Mouse (Mus musculus) liver, embryonic 16.5 days (tissue): ENCODE measurements around the gene Hspa8. TPM values are rescaled to one million over a fixed set of nuclear protein-coding genes. Genes with fewer than 3 reads are reported as not detected.
A peak's percentile ranks its signal among the peaks of the same experiment; 100 is the strongest.
"Not testable (repeated sequence)": the region's sequence is repeated elsewhere in the genome, so short reads cannot be mapped to it uniquely, and the experiment has no call there.

Experiments
- ATAC-seq: fragments of 200-750 bp; cut with Nextera tagmentation; 2 replicates; pipeline ENCODE4 v1.8.0; 2017; ENCODE audit warnings: low read depth, mild to moderate bottlenecking, moderate number of reproducible peaks, moderate library complexity
- H3K27ac ChIP-seq: fragments of 300-500 bp; sonication (generic); 2 replicates; pipeline ENCODE4 v1.5.1; 2014; ENCODE audit warnings: mild to moderate bottlenecking, low read length
- H3K27me3 ChIP-seq: fragments of 300-500 bp; sonication (generic); 2 replicates; pipeline ENCODE4 v1.6.1; 2014; ENCODE audit warnings: low read depth, low read length, mixed read lengths; ENCODE audit not compliant: control insufficient read depth, insufficient read depth
- H3K36me3 ChIP-seq: fragments of 300-500 bp; sonication (generic); 2 replicates; pipeline ENCODE4 v1.6.1; 2014; ENCODE audit warnings: mild to moderate bottlenecking; ENCODE audit not compliant: control insufficient read depth, insufficient read depth
- H3K4me1 ChIP-seq: fragments of 300-500 bp; sonication (generic); 2 replicates; pipeline ENCODE4 v1.6.1; 2014; ENCODE audit warnings: low read depth, low read length, mixed read lengths; ENCODE audit not compliant: control insufficient read depth
- H3K4me2 ChIP-seq: fragments of 300-500 bp; sonication (generic); 2 replicates; pipeline ENCODE4 v1.6.1; 2014; ENCODE audit warnings: low read depth, low read length, mixed read lengths
- H3K4me3 ChIP-seq: fragments of 300-500 bp; sonication (generic); 2 replicates; pipeline ENCODE4 v1.5.1; 2014; ENCODE audit warnings: low read depth, mild to moderate bottlenecking, low read length
- H3K9ac ChIP-seq: fragments of 300-500 bp; sonication (generic); 2 replicates; pipeline ENCODE4 v1.6.1; 2014; ENCODE audit warnings: low read depth, low read length
- H3K9me3 ChIP-seq: fragments of 300-500 bp; sonication (generic); replicated peaks from 2 replicates; pipeline ENCODE4 v1.6.1; 2016; ENCODE audit warnings: low read length; ENCODE audit not compliant: control insufficient read depth
- WGBS: fragments of 180-500 bp; shearing (Covaris S2); extraction: QIAGEN DNeasy Blood & Tissue Kit; methylation state at CpG from one replicate; pipeline ENCODE4 v1.1.7; 2014; ENCODE audit not compliant: insufficient replicate concordance; 5-methylcytosine and 5-hydroxymethylcytosine counted together
- polyA plus RNA-seq: library from polyadenylated mRNA; unstranded; fragments of >200 nt; fragmentation: Nextera tagmentation; extraction: Ambion mirVana; gene quantifications from 2 replicates; pipeline ENCODE4 v1.2.1, GENCODE M21; 2015

Gene Hspa8
- polyA plus RNA-seq, 1 experiment from 2014 or later: 995 TPM

GRCm38 (mm10) chr9:40802533-40802875 is 1.7 kb downstream of the Hspa8 start:
- 1% methylated on average over 8 of the region's 8 CpGs for WGBS
- H3K36me3 ChIP-seq: peaks cover 26% of the 10 kb centered on the region

GRCm38 (mm10) chr9:40804576-40804975 is 3.8 kb downstream of the Hspa8 start:
- H3K27me3 ChIP-seq, H3K9ac ChIP-seq, H3K9me3 ChIP-seq, H3K4me3 ChIP-seq, ATAC-seq, H3K27ac ChIP-seq: not testable (repeated sequence)
- 0 out of 2 replicates have a peak overlapping the region, but pooled peaks have one; percentile 33 for H3K4me2 ChIP-seq
- 61% methylated on average over 3 of the region's 3 CpGs for WGBS
- peaks cover 14% of the 10 kb centered on the region for H3K4me1 ChIP-seq
- H3K36me3 ChIP-seq: peaks cover 26% of the 10 kb centered on the region

More at GRCm38 (mm10) chr9:40802533-40802875, 1.7 kb downstream of the Hspa8 start:
- Histone ChIP-seq H3K4me1 (peaks cover 27% of the 10 kb centered on the region), H3K4me3 (peak overlapping the region; percentile 92), H3K4me2 (peak overlapping the region; percentile 79), H3K9ac (peak overlapping the region; percentile 97), H3K27ac (peak overlapping the region; percentile 95; the same call in 1 of the 2 replicates)
- H3K9me3 ChIP-seq, ATAC-seq, H3K27me3 ChIP-seq: not testable (repeated sequence)

- no peak for ATAC-seq
- H3K9ac ChIP-seq: no peak overlapping the region
Measured at GRCm38 (mm10) chr9:40805263-40805662, 4.5 kb downstream of the Hspa8 start.

GRCm38 (mm10) chr9:40806440-40807288 is 5.9 kb downstream of the Hspa8 start:
- peak; percentile 33 for ATAC-seq
- Histone ChIP-seq H3K4me2 (no peak overlapping the region), H3K27me3 (no peaks in the 10 kb centered on the region), H3K9ac (no peak overlapping the region), H3K9me3 (no peaks in the 10 kb centered on the region), H3K4me1 (peaks cover 12% of the 10 kb centered on the region), H3K27ac (peak overlapping the region; percentile 57), H3K4me3 (no peak overlapping the region), H3K36me3 (peaks cover 26% of the 10 kb centered on the region)
- 14% methylated on average over 5 of the region's 5 CpGs for WGBS

More at GRCm38 (mm10) chr9:40805263-40805662, 4.5 kb downstream of the Hspa8 start:
- no peaks in the 10 kb centered on the region for H3K9me3 ChIP-seq
- no peak overlapping the region for H3K27ac ChIP-seq
- 49% methylated on average over 2 of the region's 2 CpGs for WGBS
- no peaks in the 10 kb centered on the region for H3K27me3 ChIP-seq
- H3K4me2 ChIP-seq: no peak overlapping the region
- H3K4me1 ChIP-seq: peaks cover 12% of the 10 kb centered on the region
- H3K4me3 ChIP-seq: no peak overlapping the region
- peaks cover 26% of the 10 kb centered on the region for H3K36me3 ChIP-seq

GRCm38 (mm10) chr9:40807289-40807920 is 6.6 kb downstream of the Hspa8 start:
- H3K4me1 ChIP-seq: peaks cover 12% of the 10 kb centered on the region
- H3K36me3 ChIP-seq: peaks cover 26% of the 10 kb centered on the region
- ATAC-seq: no peak; the same call in 1 of the 2 replicates
- 10% methylated on average over 11 of the region's 11 CpGs for WGBS
- H3K27ac ChIP-seq: peak overlapping the region; percentile 57
- H3K27me3 ChIP-seq: no peaks in the 10 kb centered on the region
- no peak overlapping the region for H3K4me2 ChIP-seq
- no peaks in the 10 kb centered on the region for H3K9me3 ChIP-seq
- no peak overlapping the region for H3K9ac ChIP-seq
- H3K4me3 ChIP-seq: no peak overlapping the region

GRCm38 (mm10) chr9:40808061-40808906 is 7.5 kb downstream of the Hspa8 start:
- WGBS: 44% methylated on average over 16 of the region's 16 CpGs
- Histone ChIP-seq H3K9ac (no peak overlapping the region), H3K4me1 (peaks cover 12% of the 10 kb centered on the region), H3K9me3 (no peaks in the 10 kb centered on the region), H3K27me3 (no peaks in the 10 kb centered on the region), H3K27ac (no peak overlapping the region), H3K36me3 (peaks cover 26% of the 10 kb centered on the region), H3K4me2 (no peak overlapping the region), H3K4me3 (no peak overlapping the region)
- no peak for ATAC-seq

GRCm38 (mm10) chr9:40808907-40809280 is 8.1 kb downstream of the Hspa8 start:
- no peak overlapping the region for H3K9ac ChIP-seq
- no peak overlapping the region for H3K4me3 ChIP-seq
- no peaks in the 10 kb centered on the region for H3K27me3 ChIP-seq
- peaks cover 12% of the 10 kb centered on the region for H3K4me1 ChIP-seq
- WGBS: 71% methylated on average over 8 of the region's 8 CpGs
- no peak for ATAC-seq
- H3K4me2 ChIP-seq: no peak overlapping the region
- no peaks in the 10 kb centered on the region for H3K9me3 ChIP-seq
- peaks cover 24% of the 10 kb centered on the region for H3K36me3 ChIP-seq
- H3K27ac ChIP-seq: no peak overlapping the region

GRCm38 (mm10) chr9:40811860-40812259 is 11.1 kb downstream of the Hspa8 start:
- Histone ChIP-seq H3K36me3 (no peaks in the 10 kb centered on the region), H3K9ac (no peak overlapping the region), H3K9me3 (no peaks in the 10 kb centered on the region), H3K27ac (no peak overlapping the region), H3K27me3 (no peaks in the 10 kb centered on the region), H3K4me1 (no peaks in the 10 kb centered on the region; the same call in 1 of the 2 replicates), H3K4me2 (no peak overlapping the region), H3K4me3 (no peak overlapping the region)
- WGBS: 55% methylated on average over 2 of the region's 2 CpGs
- no peak for ATAC-seq
